Mouse (Mus musculus) kidney, postnatal 0 days (tissue): ENCODE data around the gene Parvb. TPM values are rescaled to one million over a fixed set of nuclear protein-coding genes. Genes with fewer than 3 reads are reported as not detected.

Experiments
- ATAC-seq: fragments of 200-750 bp; cut with Nextera tagmentation; replicated peaks from 2 replicates; pipeline ENCODE4 v1.8.0; 2017; ENCODE audit warnings: low read depth, moderate number of reproducible peaks, moderate TSS enrichment, moderate library complexity; ENCODE audit not compliant: low FRiP score
- DNase-seq: peaks from one replicate; pipeline ENCODE4 v3.0.0-alpha.2; 2016; ENCODE audit warnings: low spot score
- H3K27ac ChIP-seq: fragments of 300-500 bp; sonication (generic); 2 replicates; pipeline ENCODE4 v1.5.1; 2014; ENCODE audit warnings: mild to moderate bottlenecking
- H3K27me3 ChIP-seq: fragments of 300-500 bp; sonication (generic); 2 replicates; pipeline ENCODE4 v1.6.1; 2014; ENCODE audit warnings: low read length, mixed read lengths; ENCODE audit not compliant: insufficient read depth
- H3K36me3 ChIP-seq: fragments of 300-500 bp; sonication (generic); 2 replicates; pipeline ENCODE4 v1.6.1; 2014; ENCODE audit warnings: low read length, mixed read lengths; ENCODE audit not compliant: insufficient read depth
- H3K4me1 ChIP-seq: fragments of 300-500 bp; sonication (generic); replicated peaks from 2 replicates; pipeline ENCODE4 v1.6.1; 2014; ENCODE audit warnings: antibody characterized with exemption, low read length, mixed read lengths; ENCODE audit not compliant: insufficient read depth
- H3K4me2 ChIP-seq: fragments of 300-500 bp; sonication (generic); 2 replicates; pipeline ENCODE4 v1.6.1; 2014; ENCODE audit warnings: mild to moderate bottlenecking, low read length, moderate library complexity, mixed read lengths
- H3K4me3 ChIP-seq: fragments of 300-500 bp; sonication (generic); replicated peaks from 2 replicates; pipeline ENCODE4 v1.5.1; 2014; ENCODE audit warnings: low read depth, low read length
- H3K9ac ChIP-seq: fragments of 300-500 bp; sonication (generic); 2 replicates; pipeline ENCODE4 v1.6.1; 2014; ENCODE audit warnings: low read depth, low read length
- H3K9me3 ChIP-seq: fragments of 300-500 bp; sonication (generic); replicated peaks from 2 replicates; pipeline ENCODE4 v1.6.1; 2016; ENCODE audit warnings: low read length, inconsistent platforms, mixed read lengths
- CTCF ChIP-seq: IDR thresholded peaks from 2 replicates; pipeline ENCODE4 v1.5.1; 2016; ENCODE audit warnings: antibody characterized with exemption, low read depth, mild to moderate bottlenecking, moderate library complexity
- WGBS: fragments of 180-500 bp; shearing (Covaris S2); extraction: QIAGEN DNeasy Blood & Tissue Kit; methylation state at CpG from one replicate; pipeline ENCODE4 v1.1.7; 2014; 5-methylcytosine and 5-hydroxymethylcytosine counted together
- polyA plus RNA-seq: library from polyadenylated mRNA; unstranded; fragments of >200 nt; fragmentation: Nextera tagmentation; extraction: Ambion mirVana; gene quantifications from 2 replicates; pipeline ENCODE4 v1.2.1, GENCODE M21; 2015

Parvb gene
- polyA plus RNA-seq, 1 experiment from 2014 or later: 3.3 TPM

- no peak for ATAC-seq
- 79% methylated on average over 12 of the region's 12 CpGs for WGBS
- no peak overlapping the region for H3K9ac ChIP-seq
- no peak overlapping the region for H3K27ac ChIP-seq
- no peak overlapping the region for H3K4me2 ChIP-seq
- DNase-seq: no peak
- peaks cover 4% of the 10 kb centered on the region for H3K4me1 ChIP-seq
- H3K27me3 ChIP-seq: no peaks in the 10 kb centered on the region
- H3K4me3 ChIP-seq: no peak overlapping the region
- no peaks in the 10 kb centered on the region for H3K9me3 ChIP-seq
- no peak for TF ChIP-seq CTCF
- no peaks in the 10 kb centered on the region for H3K36me3 ChIP-seq
Observed at GRCm38 (mm10) chr15:84293590-84293989, 61.7 kb downstream of the Parvb start.

- H3K9me3 ChIP-seq: no peaks in the 10 kb centered on the region
- ATAC-seq: no peak
- no peak overlapping the region for H3K4me3 ChIP-seq
- DNase-seq: no peak
- H3K36me3 ChIP-seq: no peaks in the 10 kb centered on the region
- H3K4me2 ChIP-seq: no peak overlapping the region
- no peak overlapping the region for H3K27ac ChIP-seq
- H3K4me1 ChIP-seq: peaks cover 9% of the 10 kb centered on the region
- no peak for TF ChIP-seq CTCF
- 84% methylated on average over 9 of the region's 9 CpGs for WGBS
- no peak overlapping the region for H3K9ac ChIP-seq
- no peaks in the 10 kb centered on the region for H3K27me3 ChIP-seq
Observed at GRCm38 (mm10) chr15:84294391-84294790, 62.5 kb downstream of the Parvb start.

- peaks cover 16% of the 10 kb centered on the region for H3K4me1 ChIP-seq
- H3K27ac ChIP-seq: no peak overlapping the region
- H3K9ac ChIP-seq: no peak overlapping the region
- TF ChIP-seq CTCF: no peak
- H3K36me3 ChIP-seq: no peaks in the 10 kb centered on the region
- H3K4me3 ChIP-seq: no peak overlapping the region
- ATAC-seq (no peak), DNase-seq (no peak)
- no peak overlapping the region for H3K4me2 ChIP-seq
- no peaks in the 10 kb centered on the region for H3K27me3 ChIP-seq
- WGBS: 51% methylated on average over 10 of the region's 10 CpGs
- no peaks in the 10 kb centered on the region for H3K9me3 ChIP-seq
Observed at GRCm38 (mm10) chr15:84295225-84295624, 63.4 kb downstream of the Parvb start.

GRCm38 (mm10) chr15:84297454-84297853 lies 65.6 kb downstream of the Parvb start:
- no peaks in the 10 kb centered on the region for H3K36me3 ChIP-seq
- WGBS: 44% methylated on average over 8 of the region's 8 CpGs
- ATAC-seq (no peak), DNase-seq (no peak)
- H3K9ac ChIP-seq: no peak overlapping the region
- no peaks in the 10 kb centered on the region for H3K9me3 ChIP-seq
- no peak overlapping the region for H3K4me2 ChIP-seq
- no peak overlapping the region for H3K4me3 ChIP-seq
- no peaks in the 10 kb centered on the region for H3K27me3 ChIP-seq
- peaks cover 16% of the 10 kb centered on the region for H3K4me1 ChIP-seq
- no peak overlapping the region for H3K27ac ChIP-seq
- no peak for TF ChIP-seq CTCF

- peak; percentile 75 for DNase-seq
- Histone ChIP-seq H3K9ac (no peak overlapping the region), H3K27ac (no peak overlapping the region), H3K36me3 (no peaks in the 10 kb centered on the region), H3K4me1 (peaks cover 16% of the 10 kb centered on the region), H3K27me3 (no peaks in the 10 kb centered on the region), H3K9me3 (no peaks in the 10 kb centered on the region), H3K4me2 (no peak overlapping the region), H3K4me3 (no peak overlapping the region)
- WGBS: 13% methylated on average over 13 of the region's 13 CpGs
- no peak for TF ChIP-seq CTCF
- ATAC-seq: no peak
Observed at GRCm38 (mm10) chr15:84298804-84299370, 67.0 kb downstream of the Parvb start.

- Histone ChIP-seq H3K9ac (no peak overlapping the region), H3K27me3 (no peaks in the 10 kb centered on the region), H3K4me2 (no peak overlapping the region), H3K36me3 (no peaks in the 10 kb centered on the region), H3K4me3 (no peak overlapping the region), H3K9me3 (no peaks in the 10 kb centered on the region), H3K4me1 (peaks cover 16% of the 10 kb centered on the region), H3K27ac (no peak overlapping the region)
- ATAC-seq (no peak), DNase-seq (no peak)
- no peak for TF ChIP-seq CTCF
- 34% methylated on average over 9 of the region's 9 CpGs for WGBS
Observed at GRCm38 (mm10) chr15:84299662-84300333, 68.0 kb downstream of the Parvb start.
